Mouse (Mus musculus) cerebral cortex, adult 2 months (tissue): ENCODE measurements around the gene Ahctf1.

Source experiments
- WGBS: fragments of 180-500 bp; shearing (Covaris S2); methylation state at CpG from one replicate; pipeline ENCODE4 v1.1.7; 2018; 5-methylcytosine and 5-hydroxymethylcytosine counted together

Gene Ahctf1

GRCm38 (mm10) chr1:179712658-179713057 is 90.8 kb downstream of the Ahctf1 start:
- 90% methylated on average over 7 of the region's 7 CpGs for WGBS

DNA sequence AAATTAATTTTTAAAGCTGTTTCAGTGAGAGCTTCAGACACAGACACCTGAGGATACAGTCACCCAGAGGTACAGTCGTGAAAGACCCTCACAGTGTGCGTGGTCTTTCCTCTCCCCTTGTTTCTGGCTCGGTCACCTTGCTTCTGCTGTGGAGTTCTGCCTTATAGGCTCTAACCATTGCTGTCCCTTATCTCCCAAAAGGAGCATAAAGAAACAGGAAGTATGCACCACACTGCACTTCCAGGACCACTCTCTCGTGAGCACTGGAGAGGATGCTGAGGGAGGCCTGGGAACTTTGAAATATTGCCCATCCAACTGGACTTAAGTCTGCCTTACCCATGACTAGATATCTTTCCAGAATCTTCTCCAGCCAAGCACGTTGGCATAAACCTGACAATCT is 92.7 kb downstream of the Ahctf1 start:
- 86% methylated on average over 5 of the region's 5 CpGs for WGBS

DNA sequence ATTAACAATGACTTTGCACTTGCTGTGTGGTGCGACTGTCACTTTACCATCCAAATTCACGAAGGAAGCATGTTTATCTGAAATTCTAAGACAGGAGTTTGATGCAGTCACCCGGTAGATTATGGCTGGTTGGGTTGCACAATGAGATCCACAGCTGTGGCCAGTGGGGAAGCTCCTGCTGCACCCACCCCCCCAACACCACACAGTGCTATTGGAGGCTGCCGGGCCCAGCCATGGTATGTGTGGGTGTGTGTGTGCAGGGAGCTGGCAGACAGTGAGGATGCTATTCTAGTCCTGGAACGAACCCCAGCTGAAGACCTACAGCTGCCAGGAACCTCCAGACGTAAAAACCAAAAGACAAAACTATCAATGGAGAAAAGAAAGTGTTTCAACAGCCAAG is 94.1 kb downstream of the Ahctf1 start:
- WGBS = 19% methylated on average over 6 of the region's 6 CpGs

GRCm38 (mm10) chr1:179705154-179705553 is 98.3 kb downstream of the Ahctf1 start:
- 49% methylated on average over 6 of the region's 6 CpGs for WGBS

DNA sequence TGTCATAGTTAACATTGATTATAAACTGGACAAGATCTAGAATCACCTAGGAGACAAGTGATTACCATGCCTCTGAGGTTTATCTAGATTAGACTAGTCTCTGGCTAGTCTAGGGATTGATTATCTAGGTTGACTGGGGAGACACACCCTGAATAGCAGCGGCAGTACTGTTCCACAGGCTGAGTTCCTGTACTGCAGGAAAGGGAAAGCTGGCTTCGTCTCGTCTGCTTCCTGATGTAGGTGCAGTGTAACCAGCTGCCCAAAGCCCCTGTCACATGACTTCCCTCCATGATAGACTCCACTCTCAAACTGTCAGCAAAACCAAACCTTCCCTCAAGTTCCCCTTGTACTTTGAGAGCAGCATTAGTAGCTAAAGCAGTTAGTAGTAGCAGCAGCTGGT is 99.3 kb downstream of the Ahctf1 start:
- WGBS = 67% methylated on average over 3 of the region's 3 CpGs
